Mouse (Mus musculus) lung, embryonic 15.5 days (tissue): ENCODE measurements around the gene Cfhr1. TPM values are rescaled to one million over a fixed set of nuclear protein-coding genes. Genes with fewer than 3 reads are reported as not detected.

Experiments used
- ATAC-seq: fragments of 200-750 bp; cut with Nextera tagmentation; 2 replicates; pipeline ENCODE4 v1.8.0; 2017; ENCODE audit warnings: moderate number of reproducible peaks, borderline replicate concordance; ENCODE audit not compliant: low FRiP score, low TSS enrichment; ENCODE audit errors: extremely low read depth
- H3K27ac ChIP-seq: fragments of 300-500 bp; sonication (generic); 2 replicates; pipeline ENCODE4 v1.5.1; 2015; ENCODE audit warnings: moderate library complexity, mild to moderate bottlenecking, inconsistent platforms
- H3K27me3 ChIP-seq: fragments of 300-500 bp; sonication (generic); 2 replicates; pipeline ENCODE4 v1.6.1; 2015; ENCODE audit warnings: inconsistent platforms
- H3K36me3 ChIP-seq: fragments of 300-500 bp; sonication (generic); 2 replicates; pipeline ENCODE4 v1.6.1; 2015; ENCODE audit warnings: inconsistent platforms
- H3K4me1 ChIP-seq: fragments of 300-500 bp; sonication (generic); 2 replicates; pipeline ENCODE4 v1.6.1; 2015; ENCODE audit warnings: inconsistent platforms
- H3K4me2 ChIP-seq: fragments of 300-500 bp; sonication (generic); 2 replicates; pipeline ENCODE4 v1.6.1; 2015; ENCODE audit warnings: inconsistent platforms, mild to moderate bottlenecking, moderate library complexity
- H3K4me3 ChIP-seq: fragments of 300-500 bp; sonication (generic); 2 replicates; pipeline ENCODE4 v1.5.1; 2015; ENCODE audit warnings: mild to moderate bottlenecking, inconsistent platforms
- H3K9ac ChIP-seq: fragments of 300-500 bp; sonication (generic); 2 replicates; pipeline ENCODE4 v1.6.1; 2015; ENCODE audit warnings: inconsistent platforms
- H3K9me3 ChIP-seq: fragments of 300-500 bp; sonication (generic); 2 replicates; pipeline ENCODE4 v1.6.1; 2016; ENCODE audit warnings: inconsistent platforms
- WGBS: fragments of 180-500 bp; shearing (Covaris S2); methylation state at CpG from one replicate; pipeline ENCODE4 v1.1.7; 2015; 5-methylcytosine and 5-hydroxymethylcytosine counted together
- polyA plus RNA-seq: library from polyadenylated mRNA; unstranded; fragments of >200 nt; fragmentation: Nextera tagmentation; extraction: Ambion mirVana; gene quantifications from 2 replicates; pipeline ENCODE4 v1.2.1, GENCODE M21; 2015

Cfhr1 gene
- not detected in 2 replicates for polyA plus RNA-seq

- ATAC-seq = no peak
- H3K9ac ChIP-seq = no peak within 1 kb of the TSS
- no peaks in the 10 kb centered on the region for H3K36me3 ChIP-seq
- 63% methylated on average over 1 of the region's 1 CpGs for WGBS
- no peak within 1 kb of the TSS for H3K4me3 ChIP-seq
- H3K4me1 ChIP-seq = no peaks in the 10 kb centered on the region
- H3K27me3 ChIP-seq = no peaks in the 10 kb centered on the region
- no peak within 1 kb of the TSS for H3K4me2 ChIP-seq
- H3K27ac ChIP-seq = no peak within 1 kb of the TSS
- no peaks in the 10 kb centered on the region for H3K9me3 ChIP-seq
Measured at GRCm38 (mm10) chr1:139560024-139560423, at the start of gene Cfhr1. TSS of gene Cfhr1 (minus strand) at chr1:139560272.

GRCm38 (mm10) chr1:139551311-139551710, 8.8 kb downstream of the Cfhr1 start:
- WGBS = 81% methylated on average over 1 of the region's 1 CpGs
- Histone ChIP-seq H3K27ac (no peak overlapping the region), H3K4me3 (no peak overlapping the region), H3K9me3 (no peaks in the 10 kb centered on the region), H3K36me3 (no peaks in the 10 kb centered on the region), H3K9ac (no peak overlapping the region), H3K4me1 (no peaks in the 10 kb centered on the region), H3K4me2 (no peak overlapping the region), H3K27me3 (no peaks in the 10 kb centered on the region)
- no peak for ATAC-seq

- Histone ChIP-seq H3K4me3 (no peak overlapping the region), H3K27me3 (no peaks in the 10 kb centered on the region), H3K4me1 (no peaks in the 10 kb centered on the region), H3K27ac (no peak overlapping the region), H3K9ac (no peak overlapping the region), H3K4me2 (no peak overlapping the region), H3K9me3 (no peaks in the 10 kb centered on the region), H3K36me3 (no peaks in the 10 kb centered on the region)
- no peak for ATAC-seq
- WGBS = 84% methylated on average over 1 of the region's 1 CpGs
Measured at GRCm38 (mm10) chr1:139548536-139548935, 11.5 kb downstream of the Cfhr1 start.

GRCm38 (mm10) chr1:139514556-139514955, 45.5 kb downstream of the Cfhr1 start:
- 83% methylated on average over 12 of the region's 12 CpGs for WGBS
- H3K27ac ChIP-seq = no peak overlapping the region
- H3K9me3 ChIP-seq = no peaks in the 10 kb centered on the region
- no peak for ATAC-seq
- no peak overlapping the region for H3K4me2 ChIP-seq
- H3K4me1 ChIP-seq = no peaks in the 10 kb centered on the region
- no peaks in the 10 kb centered on the region for H3K27me3 ChIP-seq
- no peak overlapping the region for H3K4me3 ChIP-seq
- no peaks in the 10 kb centered on the region for H3K36me3 ChIP-seq
- H3K9ac ChIP-seq = no peak overlapping the region

- no peak within 1 kb of the TSS for H3K9ac ChIP-seq
- no peak within 1 kb of the TSS for H3K4me3 ChIP-seq
- H3K4me1 ChIP-seq = no peaks in the 10 kb centered on the region
- H3K36me3 ChIP-seq = no peaks in the 10 kb centered on the region
- no peaks in the 10 kb centered on the region for H3K27me3 ChIP-seq
- no peak within 1 kb of the TSS for H3K27ac ChIP-seq
- 86% methylated on average over 3 of the region's 3 CpGs for WGBS
- H3K4me2 ChIP-seq = no peak within 1 kb of the TSS
- ATAC-seq = no peak
- H3K9me3 ChIP-seq = no peaks in the 10 kb centered on the region
Measured at GRCm38 (mm10) chr1:139501258-139501752, 58.8 kb downstream of the Cfhr1 start, which contains the start of gene F13b. TSS of gene F13b (plus strand) at chr1:139501702.

- no peaks in the 10 kb centered on the region for H3K4me1 ChIP-seq
- no peaks in the 10 kb centered on the region for H3K9me3 ChIP-seq
- H3K36me3 ChIP-seq = peaks cover 2% of the 10 kb centered on the region; the same call in 1 of the 2 replicates
- no peak for ATAC-seq
- no peak overlapping the region for H3K4me2 ChIP-seq
- no peak overlapping the region for H3K4me3 ChIP-seq
- no peak overlapping the region for H3K9ac ChIP-seq
- no peaks in the 10 kb centered on the region for H3K27me3 ChIP-seq
- no peak overlapping the region for H3K27ac ChIP-seq
Measured at GRCm38 (mm10) chr1:139499751-139500150, 60.3 kb downstream of the Cfhr1 start.

Other genes with a start within 250 kb of the Cfhr1 start
- gene Crb1, start 183.2 kb downstream of the Cfhr1 start, polyA plus RNA-seq = 0.05 TPM in 1 of 2 replicates, not detected in the other
- gene Zbtb41, start 138.0 kb downstream of the Cfhr1 start, polyA plus RNA-seq = 8.6 and 8.9 TPM in 2 replicates
- gene Aspm, start 105.5 kb downstream of the Cfhr1 start, polyA plus RNA-seq = 17.7 and 18.0 TPM in 2 replicates
- 0.06 TPM in 1 of 2 replicates, not detected in the other for gene F13b, start 58.6 kb downstream of the Cfhr1 start, polyA plus RNA-seq
- gene Gm4788, start 221.0 kb upstream of the Cfhr1 start, polyA plus RNA-seq = not detected in 2 replicates